Mouse (Mus musculus) C2C12 (cell line): ENCODE results near the gene Gm17387. TPM values are rescaled to one million over a fixed set of nuclear protein-coding genes. Genes with fewer than 3 reads are reported as not detected.

Experiments
- H3K27me3 ChIP-seq: one replicate; pipeline ENCODE4 v1.6.1; 2011; ENCODE audit not compliant: control insufficient read depth, insufficient read depth, insufficient read length
- H3K36me3 ChIP-seq: one replicate; pipeline ENCODE4 v1.6.1; 2011; ENCODE audit not compliant: control insufficient read depth, insufficient read depth
- H3K4me3 ChIP-seq: one replicate; pipeline ENCODE4 v1.5.1; 2011; ENCODE audit warnings: mild to moderate bottlenecking, control low read depth; ENCODE audit not compliant: poor library complexity, insufficient read depth, severe bottlenecking
- H3K79me2 ChIP-seq: one replicate; pipeline ENCODE4 v1.6.1; 2011; ENCODE audit not compliant: control insufficient read depth, insufficient read depth
- H3K79me3 ChIP-seq: one replicate; pipeline ENCODE4 v1.6.1; 2011; ENCODE audit warnings: low read depth, control low read depth
- H3ac ChIP-seq: one replicate; pipeline ENCODE3; 2011; ENCODE audit warnings: low read depth; ENCODE audit not compliant: control insufficient read depth, insufficient read length
- CEBPB ChIP-seq: IDR thresholded peaks from one replicate; pipeline ENCODE4 v1.6.1; 2011; ENCODE audit warnings: low read depth, mild to moderate bottlenecking, control low read depth, moderate library complexity
- CTCF ChIP-seq: IDR thresholded peaks from one replicate; pipeline ENCODE4 v1.5.1; 2011; ENCODE audit not compliant: control insufficient read depth, insufficient read depth, insufficient read length
- FOSL1 ChIP-seq: IDR thresholded peaks from one replicate; pipeline ENCODE4 v1.8.0; 2011; ENCODE audit warnings: mild to moderate bottlenecking, low read length; ENCODE audit not compliant: poor library complexity, insufficient read depth, severe bottlenecking
- MAX ChIP-seq: IDR thresholded peaks from one replicate; pipeline ENCODE4 v1.6.1; 2011; ENCODE audit warnings: mild to moderate bottlenecking, control low read depth
- MYOD1 ChIP-seq: IDR thresholded peaks from one replicate; pipeline ENCODE4 v1.6.1; 2011; ENCODE audit warnings: low read depth; ENCODE audit not compliant: control insufficient read depth, insufficient read length
- MYOG ChIP-seq: IDR thresholded peaks from one replicate; pipeline ENCODE4 v1.6.1; 2011; ENCODE audit not compliant: control insufficient read depth, insufficient read length; ENCODE audit errors: extremely low read depth
- USF1 ChIP-seq: IDR thresholded peaks from one replicate; pipeline ENCODE4 v1.6.1; 2011; ENCODE audit warnings: low read depth, mild to moderate bottlenecking, control low read depth, moderate library complexity
- long read RNA-seq, 2 experiments: library from polyadenylated mRNA; unstranded; transcript quantifications; one replicate each; pipeline ENCODE4 v2.0.0; 2019 to 2020
- polyA plus RNA-seq: library from polyadenylated mRNA; unstranded; fragments of >200 nt; fragmentation: generic; extraction: Trizol; gene quantifications from one replicate; pipeline ENCODE4 v1.2.1, GENCODE M21; 2012; ENCODE audit warnings: missing spikeins

Gm17387 gene
- not detected for polyA plus RNA-seq
- long read RNA-seq, experiment 1 = 0 reads
- long read RNA-seq, experiment 2 = 0 reads

- Histone ChIP-seq H3K27me3 (no peaks in the 10 kb centered on the region), H3K4me3 (no peak within 1 kb of the TSS), H3K79me3 (no peaks in the 10 kb centered on the region), H3K79me2 (no peaks in the 10 kb centered on the region), H3ac (no peak within 1 kb of the TSS), H3K36me3 (no peaks in the 10 kb centered on the region)
- no peak for TF ChIP-seq USF1
- TF ChIP-seq MYOD1 = no peak
- TF ChIP-seq CEBPB = no peak
- no peak for TF ChIP-seq CTCF
- no peak for TF ChIP-seq MAX
- TF ChIP-seq FOSL1 = no peak
- no peak for TF ChIP-seq MYOG
These were observed at the start of gene Gm17387 for GRCm38 (mm10) chr7:141028831-141029230. TSS of gene Gm17387 (plus strand) at chr7:141029131.

GRCm38 (mm10) chr7:140981704-140982103, 47.2 kb upstream of the Gm17387 start:
- peak; percentile 45 for TF ChIP-seq CEBPB
- TF ChIP-seq MAX = no peak
- Histone ChIP-seq H3K27me3 (no peaks in the 10 kb centered on the region), H3K79me3 (no peaks in the 10 kb centered on the region), H3K4me3 (no peak overlapping the region), H3K79me2 (no peaks in the 10 kb centered on the region), H3ac (no peak overlapping the region), H3K36me3 (no peaks in the 10 kb centered on the region)

- Histone ChIP-seq H3K79me2 (no peaks in the 10 kb centered on the region), H3K36me3 (no peaks in the 10 kb centered on the region), H3K79me3 (no peaks in the 10 kb centered on the region), H3K27me3 (no peaks in the 10 kb centered on the region), H3K4me3 (no peak overlapping the region), H3ac (no peak overlapping the region)
- TF ChIP-seq MAX = no peak
- no peak for TF ChIP-seq USF1
- TF ChIP-seq MYOD1 = no peak
- no peak for TF ChIP-seq FOSL1
- TF ChIP-seq CEBPB = no peak
- no peak for TF ChIP-seq MYOG
- TF ChIP-seq CTCF = no peak
These were observed 46.0 kb upstream of the Gm17387 start for GRCm38 (mm10) chr7:140982971-140983370.

- Histone ChIP-seq H3ac (no peak overlapping the region), H3K79me3 (no peaks in the 10 kb centered on the region), H3K36me3 (no peaks in the 10 kb centered on the region), H3K27me3 (no peaks in the 10 kb centered on the region), H3K4me3 (no peak overlapping the region), H3K79me2 (no peaks in the 10 kb centered on the region)
- TF ChIP-seq MYOG (no peak), FOSL1 (no peak), MAX (no peak), MYOD1 (no peak), CTCF (no peak), CEBPB (no peak), USF1 (no peak)
These were observed 41.5 kb upstream of the Gm17387 start for GRCm38 (mm10) chr7:140987182-140988138.

GRCm38 (mm10) chr7:140989022-140989421, 39.9 kb upstream of the Gm17387 start:
- no peaks in the 10 kb centered on the region for H3K79me3 ChIP-seq
- no peaks in the 10 kb centered on the region for H3K79me2 ChIP-seq
- no peaks in the 10 kb centered on the region for H3K27me3 ChIP-seq

GRCm38 (mm10) chr7:140990185-140990584, 38.7 kb upstream of the Gm17387 start:
- Histone ChIP-seq H3K27me3 (no peaks in the 10 kb centered on the region), H3K79me3 (no peaks in the 10 kb centered on the region), H3ac (no peak overlapping the region), H3K4me3 (no peak overlapping the region), H3K79me2 (no peaks in the 10 kb centered on the region), H3K36me3 (no peaks in the 10 kb centered on the region)
- TF ChIP-seq MYOG (no peak), USF1 (no peak), FOSL1 (no peak), CTCF (no peak), MAX (no peak), CEBPB (no peak), MYOD1 (no peak)

More at GRCm38 (mm10) chr7:140989022-140989421, 39.9 kb upstream of the Gm17387 start:
- Histone ChIP-seq H3K36me3 (no peaks in the 10 kb centered on the region), H3K4me3 (no peak overlapping the region), H3ac (no peak overlapping the region)
- TF ChIP-seq USF1 = no peak
- TF ChIP-seq CEBPB = no peak
- TF ChIP-seq MYOG = no peak
- TF ChIP-seq MYOD1 = no peak
- no peak for TF ChIP-seq CTCF
- no peak for TF ChIP-seq MAX
- TF ChIP-seq FOSL1 = no peak
